Mouse (Mus musculus) small intestine, adult 2 months (tissue): Measurements from ENCODE around the gene Sptan1.

Experiments used
- CTCF ChIP-seq: fragments of 200-500 bp; IDR thresholded peaks from 2 replicates; pipeline ENCODE4 v1.5.1; 2012; ENCODE audit warnings: low read depth, mild to moderate bottlenecking, control low read depth, inconsistent platforms, low read length, moderate library complexity, mixed read lengths; ENCODE audit not compliant: insufficient replicate concordance, insufficient read length; ENCODE audit errors: extremely low read depth
- POLR2A ChIP-seq: fragments of 200-500 bp; IDR thresholded peaks from 2 replicates; pipeline ENCODE4 v1.6.1; 2012; ENCODE audit warnings: low read depth, mild to moderate bottlenecking, control low read depth, inconsistent platforms, low read length, moderate library complexity

DNA sequence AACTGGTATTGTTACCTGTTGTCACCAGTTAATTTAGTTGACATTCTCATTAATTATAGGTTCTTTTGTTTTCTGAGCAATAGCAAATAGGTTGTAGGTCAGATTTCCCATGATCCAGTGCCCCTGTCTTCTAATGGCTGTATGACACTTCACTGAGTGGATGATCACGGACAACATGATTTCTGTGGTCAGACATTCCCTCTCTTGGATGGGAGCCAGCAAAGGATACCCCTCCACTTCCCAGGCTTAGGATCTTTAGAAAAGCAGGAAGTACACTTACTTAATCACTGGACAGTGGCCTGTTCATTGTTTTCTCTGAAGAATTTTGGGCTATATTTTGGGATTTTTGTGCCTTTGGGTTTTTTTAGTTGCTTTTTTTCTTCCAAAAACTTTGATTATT, 43.7 kb downstream of the Sptan1 start:
- TF ChIP-seq POLR2A (no peak), CTCF (no peak)
